Mouse (Mus musculus) midbrain, postnatal 0 days (tissue): Measurements from ENCODE around the gene R3hdm2. TPM values are rescaled to one million over a fixed set of nuclear protein-coding genes. Genes with fewer than 3 reads are reported as not detected.

Source experiments
- ATAC-seq: fragments of 200-750 bp; cut with Nextera tagmentation; 2 replicates; pipeline ENCODE4 v1.8.0; 2017; ENCODE audit warnings: moderate number of reproducible peaks, mild to moderate bottlenecking, moderate TSS enrichment, moderate library complexity; ENCODE audit not compliant: low FRiP score
- DNase-seq: peaks from one replicate; pipeline ENCODE4 v3.0.0-alpha.2; 2015; ENCODE audit warnings: low spot score
- H3K27ac ChIP-seq: fragments of 300-500 bp; sonication (generic); 2 replicates; pipeline ENCODE4 v1.5.1; 2014; ENCODE audit warnings: low read depth, mild to moderate bottlenecking, low read length, mixed read lengths
- H3K27me3 ChIP-seq: fragments of 300-500 bp; sonication (generic); 2 replicates; pipeline ENCODE4 v1.6.1; 2014; ENCODE audit warnings: low read length, control low read depth, mixed read lengths; ENCODE audit not compliant: insufficient read depth
- H3K36me3 ChIP-seq: fragments of 300-500 bp; sonication (generic); 2 replicates; pipeline ENCODE4 v1.6.1; 2014; ENCODE audit warnings: low read length, control low read depth, mixed read lengths; ENCODE audit not compliant: insufficient read depth
- H3K4me1 ChIP-seq: fragments of 300-500 bp; sonication (generic); 2 replicates; pipeline ENCODE4 v1.6.1; 2014; ENCODE audit warnings: mild to moderate bottlenecking, control low read depth, antibody characterized with exemption, low read length, mixed read lengths; ENCODE audit not compliant: insufficient read depth
- H3K4me2 ChIP-seq: fragments of 300-500 bp; sonication (generic); 2 replicates; pipeline ENCODE4 v1.6.1; 2014; ENCODE audit warnings: low read depth, mild to moderate bottlenecking, low read length, mixed read lengths; ENCODE audit not compliant: poor library complexity, severe bottlenecking
- H3K4me3 ChIP-seq: fragments of 300-500 bp; sonication (generic); 2 replicates; pipeline ENCODE4 v1.5.1; 2014; ENCODE audit warnings: low read depth, mild to moderate bottlenecking, low read length, moderate library complexity
- H3K9ac ChIP-seq: fragments of 300-500 bp; sonication (generic); replicated peaks from 2 replicates; pipeline ENCODE4 v1.6.1; 2014; ENCODE audit warnings: mild to moderate bottlenecking, low read length, moderate library complexity, mixed read lengths; ENCODE audit not compliant: poor library complexity, severe bottlenecking
- H3K9me3 ChIP-seq: fragments of 300-500 bp; sonication (generic); 2 replicates; pipeline ENCODE4 v1.6.1; 2016; ENCODE audit warnings: low read length, control low read depth
- CTCF ChIP-seq: IDR thresholded peaks from 2 replicates; pipeline ENCODE4 v1.5.1; 2016; ENCODE audit warnings: antibody characterized with exemption, mild to moderate bottlenecking
- WGBS: fragments of 180-500 bp; shearing (Covaris S2); extraction: QIAGEN DNeasy Blood & Tissue Kit; methylation state at CpG from one replicate; pipeline ENCODE4 v1.1.7; 2014; 5-methylcytosine and 5-hydroxymethylcytosine counted together
- polyA plus RNA-seq: library from polyadenylated mRNA; unstranded; fragments of >200 nt; fragmentation: Nextera tagmentation; extraction: Ambion mirVana; gene quantifications from 2 replicates; pipeline ENCODE4 v1.2.1, GENCODE M21; 2015
- total RNA-seq: library from RNA; depleted of rRNA; stranded (reverse); fragments of >200 nt; gene quantifications from 2 replicates; pipeline ENCODE4 v1.2.3, GENCODE M21; 2014

Gene R3hdm2
- total and polyA plus RNA-seq, 2 experiments from 2014 or later, result 40.0 to 52.0 TPM

DNA sequence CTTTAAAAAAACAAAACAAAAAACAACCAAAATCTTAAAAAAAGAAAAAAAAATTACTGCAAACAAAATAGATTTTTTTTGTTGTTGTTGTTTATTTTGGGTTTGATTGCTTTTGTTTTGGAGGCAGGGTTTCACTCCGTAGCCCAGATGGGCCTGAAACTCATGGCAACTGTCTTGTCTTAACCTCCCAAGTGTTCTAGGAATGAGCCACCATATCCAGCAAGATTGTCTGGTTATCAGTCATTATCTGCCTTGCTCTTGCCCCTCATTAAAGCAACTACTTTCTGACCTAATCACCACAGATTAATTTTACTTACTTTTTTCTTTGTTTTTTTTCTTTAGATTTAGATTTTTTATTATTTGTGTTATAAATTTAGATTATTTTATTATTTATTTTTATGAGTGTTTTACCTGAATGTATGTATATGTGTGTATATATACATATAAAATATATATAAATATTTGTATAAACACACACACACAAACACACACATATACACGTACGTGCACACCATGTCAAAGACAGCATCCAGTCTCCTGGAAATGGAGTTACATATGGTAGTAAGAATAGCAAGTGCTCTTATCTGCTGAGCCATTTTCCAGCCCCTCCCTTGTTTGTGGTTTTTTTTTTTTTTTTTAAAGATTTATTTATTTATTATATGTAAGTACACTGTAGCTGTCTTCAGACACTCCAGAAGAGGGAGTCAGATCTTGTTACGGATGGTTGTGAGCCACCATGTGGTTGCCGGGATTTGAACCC lies 57.4 kb downstream of the R3hdm2 start:
- no peak for ATAC-seq
- WGBS, result 94% methylated on average over 5 of the region's 5 CpGs

GRCm38 (mm10) chr10:127453701-127454100 lies 73.6 kb downstream of the R3hdm2 start:
- Histone ChIP-seq H3K36me3 (peaks cover 50% of the 10 kb centered on the region), H3K4me3 (no peak overlapping the region), H3K9ac (no peak overlapping the region), H3K4me2 (no peak overlapping the region), H3K4me1 (no peaks in the 10 kb centered on the region), H3K27me3 (no peaks in the 10 kb centered on the region), H3K9me3 (no peaks in the 10 kb centered on the region), H3K27ac (no peak overlapping the region)
- DNase-seq, result no peak
- no peak for ATAC-seq
- 100% methylated on average over 1 of the region's 1 CpGs for WGBS
- no peak for TF ChIP-seq CTCF

More for the DNA sequence above, 57.4 kb downstream of the R3hdm2 start:
- no peaks in the 10 kb centered on the region for H3K4me1 ChIP-seq
- DNase-seq, result no peak
- TF ChIP-seq CTCF, result no peak
- H3K9ac ChIP-seq, result no peak overlapping the region
- no peaks in the 10 kb centered on the region for H3K36me3 ChIP-seq
- no peaks in the 10 kb centered on the region for H3K27me3 ChIP-seq
- H3K4me3 ChIP-seq, result no peak overlapping the region
- no peak overlapping the region for H3K4me2 ChIP-seq
- H3K9me3 ChIP-seq, result no peaks in the 10 kb centered on the region
- no peak overlapping the region for H3K27ac ChIP-seq

DNA sequence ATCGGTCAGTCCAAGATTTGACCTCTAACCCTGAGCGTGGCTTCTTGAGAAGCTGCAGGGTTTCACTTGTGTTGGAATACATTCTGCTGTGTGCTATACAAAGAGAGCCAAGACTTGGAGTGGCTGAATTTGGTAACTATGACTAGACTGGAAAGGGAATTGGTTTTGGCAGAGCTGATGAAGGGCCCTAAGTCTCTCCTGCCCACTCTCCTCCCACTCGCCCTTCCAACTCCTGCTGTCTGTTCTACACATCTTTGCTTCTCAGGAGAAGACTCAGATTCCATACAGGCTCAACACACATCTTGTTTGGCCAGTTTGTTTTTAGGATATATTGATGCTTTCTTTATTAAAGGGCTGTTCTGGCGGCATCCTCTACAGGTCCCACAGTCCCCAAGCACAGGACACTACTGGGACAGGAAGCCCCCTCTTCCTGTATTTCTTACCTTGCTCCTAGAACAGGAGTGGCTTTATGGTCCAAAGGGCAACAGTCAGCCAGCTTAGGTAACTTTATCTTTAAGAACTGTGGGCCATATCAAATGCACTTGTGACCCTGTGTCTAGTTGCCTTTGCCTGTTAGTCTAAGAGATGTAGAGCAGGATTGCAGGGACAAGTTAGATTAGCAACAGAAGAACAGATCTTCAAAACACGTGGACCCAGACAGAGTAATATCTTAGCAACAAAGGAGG lies 82.4 kb downstream of the R3hdm2 start:
- Histone ChIP-seq H3K4me3 (no peak overlapping the region), H3K9ac (no peak overlapping the region), H3K36me3 (peaks cover 50% of the 10 kb centered on the region), H3K27ac (no peak overlapping the region), H3K27me3 (no peaks in the 10 kb centered on the region), H3K4me1 (no peaks in the 10 kb centered on the region), H3K9me3 (no peaks in the 10 kb centered on the region), H3K4me2 (no peak overlapping the region)
- TF ChIP-seq CTCF, result no peak
- ATAC-seq, result no peak
- WGBS, result 69% methylated on average over 5 of the region's 5 CpGs
- DNase-seq, result no peak

- 79% methylated on average over 15 of the region's 15 CpGs for WGBS
- Histone ChIP-seq H3K4me1 (no peaks in the 10 kb centered on the region), H3K27me3 (no peaks in the 10 kb centered on the region), H3K4me3 (no peak overlapping the region), H3K36me3 (peaks cover 25% of the 10 kb centered on the region), H3K9me3 (no peaks in the 10 kb centered on the region), H3K9ac (no peak overlapping the region), H3K4me2 (no peak overlapping the region), H3K27ac (no peak overlapping the region)
- no peak for TF ChIP-seq CTCF
- DNase-seq, result no peak
- no peak for ATAC-seq
Observed at GRCm38 (mm10) chr10:127471281-127471988, 91.3 kb downstream of the R3hdm2 start.

DNA sequence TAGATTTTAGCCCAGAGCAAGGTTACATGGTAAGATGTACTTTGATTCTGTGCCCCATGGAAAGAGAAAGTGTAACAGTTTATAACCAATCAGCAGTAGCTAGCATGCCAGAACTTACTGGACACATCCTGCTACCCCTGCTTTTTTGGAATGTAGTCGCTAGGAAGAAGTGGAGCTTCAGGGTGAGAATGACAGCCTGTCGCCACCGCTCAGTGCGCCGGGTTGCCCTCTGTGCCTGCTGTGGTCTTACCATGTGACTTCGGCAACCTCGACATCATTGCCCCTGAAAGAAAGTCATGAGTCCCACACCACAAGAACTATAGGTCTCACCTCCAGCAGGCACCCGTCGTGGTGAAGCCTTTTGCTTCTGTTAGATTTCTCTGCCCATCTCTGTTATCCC lies 92.6 kb downstream of the R3hdm2 start:
- Histone ChIP-seq H3K9ac (no peak overlapping the region), H3K4me3 (no peak overlapping the region), H3K27ac (no peak overlapping the region), H3K27me3 (no peaks in the 10 kb centered on the region), H3K4me1 (no peaks in the 10 kb centered on the region), H3K36me3 (peaks cover 30% of the 10 kb centered on the region), H3K4me2 (no peak overlapping the region), H3K9me3 (no peaks in the 10 kb centered on the region)
- WGBS, result 88% methylated on average over 9 of the region's 9 CpGs
- no peak for TF ChIP-seq CTCF
- DNase-seq (no peak), ATAC-seq (no peak)

- no peaks in the 10 kb centered on the region for H3K27me3 ChIP-seq
- no peak overlapping the region for H3K4me2 ChIP-seq
- no peak for DNase-seq
- H3K27ac ChIP-seq, result no peak overlapping the region
- over 99% methylated on average over 4 of the region's 4 CpGs for WGBS
- ATAC-seq, result no peak
- no peaks in the 10 kb centered on the region for H3K9me3 ChIP-seq
- no peak overlapping the region for H3K9ac ChIP-seq
- H3K4me3 ChIP-seq, result no peak overlapping the region
- peaks cover 28% of the 10 kb centered on the region for H3K36me3 ChIP-seq
- no peak for TF ChIP-seq CTCF
- no peaks in the 10 kb centered on the region for H3K4me1 ChIP-seq
Observed at GRCm38 (mm10) chr10:127475175-127475574, 95.0 kb downstream of the R3hdm2 start.
